Mouse (Mus musculus) mammary gland, adult 2 months (tissue): ENCODE results near the gene Abcd3. TPM values are rescaled to one million over a fixed set of nuclear protein-coding genes. Genes with fewer than 3 reads are reported as not detected.

ENCODE experiments used
- polyA plus RNA-seq: library from polyadenylated mRNA; depleted of rRNA; stranded (reverse); fragments of >200 nt; gene quantifications from 2 replicates; pipeline ENCODE4 v1.2.3, GENCODE M21; 2012; ENCODE audit warnings: low replicate concordance; rRNA removed

The Abcd3 gene
- polyA plus RNA-seq, result 4.9 and 9.2 TPM in 2 replicates

GRCm38 (mm10) chr3:121814877-121815548 is at the start of gene Abcd3:
Abcd3 (minus strand) TSS chr3:121815302.

GRCm38 (mm10) chr3:121722971-121723844 is 91.9 kb downstream of the Abcd3 start, which contains the start of gene F3:
F3 (plus strand) TSS chr3:121723537.

Other genes starting within 250 kb of the Abcd3 start
- not detected in 2 replicates for gene 4930432M17Rik, start 144.5 kb downstream of the Abcd3 start, polyA plus RNA-seq
- 44.1 and 49.6 TPM in 2 replicates for gene F3, start 91.8 kb downstream of the Abcd3 start, polyA plus RNA-seq
- gene Arhgap29, start 137.2 kb upstream of the Abcd3 start, polyA plus RNA-seq, result 27.1 and 46.0 TPM in 2 replicates
- 0.59 and 0.73 TPM in 2 replicates for gene Abca4, start 229.1 kb upstream of the Abcd3 start, polyA plus RNA-seq